Mouse (Mus musculus): ENCODE measurements around the gene D1Ertd622e. TPM values are rescaled to one million over a fixed set of nuclear protein-coding genes. Genes with fewer than 3 reads are reported as not detected.
A peak's percentile ranks its signal among the peaks of the same experiment; 100 is the strongest.

The D1Ertd622e gene
- polyA plus RNA-seq, 1 experiment from 2014 or later: 11.4 TPM

DNA sequence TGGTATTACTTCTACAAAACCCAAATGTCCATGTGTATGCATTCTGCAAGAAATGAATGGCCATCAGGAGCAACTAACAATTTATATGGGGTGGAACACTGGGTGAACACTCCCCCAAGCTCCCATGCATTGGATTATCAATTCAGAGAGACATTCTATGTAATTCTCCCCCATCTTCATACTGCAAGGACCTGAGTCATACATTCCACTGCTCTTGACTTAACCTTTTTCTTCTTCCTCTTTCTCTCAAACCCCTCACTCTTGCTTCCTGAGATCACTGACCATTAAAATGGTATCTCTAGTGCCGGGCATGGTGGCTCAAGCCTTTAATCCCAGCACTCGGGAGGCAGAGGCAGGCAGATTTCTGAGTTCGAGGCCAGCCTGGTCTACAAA is 83.9 kb downstream of the D1Ertd622e start:
- H3K9ac ChIP-seq: no peak overlapping the region
- no peaks in the 10 kb centered on the region for H3K4me1 ChIP-seq (replicated peaks)
- no peak overlapping the region for H3K4me2 ChIP-seq
- no peaks in the 10 kb centered on the region for H3K27me3 ChIP-seq (replicated peaks)
- no peaks in the 10 kb centered on the region for H3K36me3 ChIP-seq
- no peak overlapping the region for H3K4me3 ChIP-seq
- no peak overlapping the region for H3K27ac ChIP-seq (ENCODE audit: poor library complexity, severe bottlenecking)
- WGBS: 75% methylated on average over 3 of the region's 3 CpGs
- ATAC-seq (ENCODE audit: insufficient number of reproducible peaks, low FRiP score): no peak
- H3K9me3 ChIP-seq (replicated peaks): no peaks in the 10 kb centered on the region

DNA sequence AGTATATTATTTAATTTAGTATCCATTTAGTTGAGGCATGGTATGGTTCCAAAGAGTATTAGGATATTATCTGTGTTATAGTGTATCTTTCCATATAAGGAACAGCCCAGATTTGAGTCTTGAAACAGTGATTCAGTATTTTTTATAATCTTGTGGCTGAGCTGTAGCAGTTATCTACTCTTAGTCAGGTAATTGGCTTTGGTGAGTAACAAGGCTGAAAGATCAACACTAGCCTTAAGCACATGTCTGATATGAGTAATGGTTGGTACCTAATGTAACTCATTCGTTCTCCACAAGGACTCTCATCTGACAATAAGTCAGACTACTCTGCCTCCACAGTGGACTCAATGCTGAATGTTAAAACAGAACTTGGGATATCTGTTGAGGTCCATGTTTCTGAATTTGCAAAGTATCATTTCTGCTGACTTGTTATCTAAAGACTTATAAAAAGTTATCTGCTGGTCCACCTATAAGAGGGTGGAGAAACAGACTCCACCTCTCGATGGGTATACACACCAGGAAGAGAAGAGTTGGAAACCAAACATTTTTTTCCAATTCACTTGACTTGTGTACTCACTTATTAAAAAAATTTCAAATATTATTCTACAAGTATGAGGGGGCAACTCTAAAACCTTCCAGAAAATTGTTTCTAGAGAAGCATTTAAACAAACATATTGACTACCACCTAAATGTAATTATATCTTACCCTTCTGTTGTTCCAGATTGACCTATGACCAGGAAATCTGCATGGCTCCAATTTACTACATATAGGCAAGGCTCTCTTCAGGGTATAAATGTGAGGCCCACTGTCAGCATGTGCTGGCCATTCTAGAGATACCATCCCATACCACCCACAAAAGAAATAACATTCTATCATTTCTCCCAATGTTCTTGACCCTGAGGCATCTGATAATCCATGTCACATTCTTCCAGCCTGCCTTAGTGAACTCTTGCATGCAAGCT is 84.5 kb downstream of the D1Ertd622e start:
- H3K27ac ChIP-seq (ENCODE audit: poor library complexity, severe bottlenecking): no peak overlapping the region
- ATAC-seq (ENCODE audit: insufficient number of reproducible peaks, low FRiP score): no peak

DNA sequence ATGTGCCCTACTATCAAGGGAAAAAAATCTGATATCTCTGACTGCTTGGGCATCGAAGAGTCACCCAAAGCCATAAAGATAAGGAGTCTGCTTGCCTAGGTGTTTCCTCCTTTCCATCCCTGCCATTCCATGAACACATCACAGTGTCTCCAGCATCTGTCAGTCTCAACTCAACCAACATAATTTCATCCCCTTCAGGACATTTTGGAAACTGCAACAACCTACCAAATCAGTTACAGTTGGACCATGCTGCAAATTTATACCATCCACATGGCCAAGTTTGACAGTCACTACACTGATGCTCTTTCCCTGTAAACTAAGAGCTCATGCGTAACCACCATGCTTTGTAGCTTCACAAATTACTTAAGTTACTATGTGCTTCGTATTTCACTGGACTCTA is 85.3 kb downstream of the D1Ertd622e start:
- WGBS: 79% methylated on average over 3 of the region's 3 CpGs
- Histone ChIP-seq H3K4me1 (replicated peaks) (no peaks in the 10 kb centered on the region), H3K4me2 (no peak overlapping the region), H3K9ac (no peak overlapping the region), H3K4me3 (no peak overlapping the region), H3K9me3 (replicated peaks) (no peaks in the 10 kb centered on the region), H3K27me3 (replicated peaks) (no peaks in the 10 kb centered on the region), H3K36me3 (no peaks in the 10 kb centered on the region), H3K27ac (ENCODE audit: poor library complexity, severe bottlenecking) (no peak overlapping the region)
- ATAC-seq (ENCODE audit: insufficient number of reproducible peaks, low FRiP score): no peak

More for the DNA sequence above, 84.5 kb downstream of the D1Ertd622e start:
- Histone ChIP-seq H3K9me3 (replicated peaks) (no peaks in the 10 kb centered on the region), H3K4me2 (no peak overlapping the region), H3K36me3 (no peaks in the 10 kb centered on the region), H3K27me3 (replicated peaks) (no peaks in the 10 kb centered on the region), H3K4me3 (no peak overlapping the region), H3K4me1 (replicated peaks) (no peaks in the 10 kb centered on the region), H3K9ac (no peak overlapping the region)
- WGBS: 74% methylated on average over 2 of the region's 2 CpGs

DNA sequence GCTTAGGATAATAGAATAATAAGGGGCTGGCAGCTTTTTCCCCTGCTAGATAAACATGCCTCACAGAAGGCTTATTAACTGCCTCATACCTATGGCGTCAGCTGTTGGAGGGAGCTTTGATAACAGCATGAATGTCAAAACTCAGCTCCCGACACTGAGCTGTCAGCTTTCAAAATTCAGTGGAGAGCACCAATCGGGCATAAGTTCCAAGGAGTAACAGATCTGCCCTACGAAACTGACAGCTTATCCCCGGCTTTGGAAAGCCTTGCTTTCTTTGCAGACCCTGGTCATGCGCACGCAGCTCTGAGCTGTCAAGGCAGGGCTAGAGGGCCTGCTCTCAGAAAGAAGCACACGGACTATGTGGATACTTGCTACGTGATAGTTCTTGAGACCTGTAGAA is 91.1 kb downstream of the D1Ertd622e start:
- Histone ChIP-seq H3K4me3 (no peak overlapping the region), H3K27me3 (replicated peaks) (no peaks in the 10 kb centered on the region), H3K4me2 (peak overlapping the region; percentile 36), H3K4me1 (replicated peaks) (no peaks in the 10 kb centered on the region), H3K27ac (ENCODE audit: poor library complexity, severe bottlenecking) (no peak overlapping the region), H3K36me3 (no peaks in the 10 kb centered on the region), H3K9me3 (replicated peaks) (no peaks in the 10 kb centered on the region), H3K9ac (no peak overlapping the region)
- no peak for ATAC-seq (ENCODE audit: insufficient number of reproducible peaks, low FRiP score)
- WGBS: 36% methylated on average over 9 of the region's 9 CpGs

DNA sequence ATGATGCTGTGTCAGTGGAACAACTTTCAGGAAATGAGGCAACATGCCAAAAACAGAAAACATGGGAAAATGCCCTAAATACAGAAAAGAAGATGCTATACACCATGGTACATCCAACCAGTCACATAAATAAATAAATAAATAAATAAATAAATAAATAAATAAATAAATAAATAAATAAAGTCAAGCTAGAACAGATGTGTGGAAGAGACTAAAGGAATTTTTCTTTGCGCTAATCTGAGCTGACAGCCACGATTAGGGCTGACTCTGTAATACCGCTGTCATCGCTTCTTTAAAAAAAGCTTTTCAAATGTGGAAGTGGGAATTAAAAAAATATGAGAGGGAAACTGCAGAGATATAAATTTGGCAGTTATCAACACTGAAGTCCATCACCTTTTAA is 93.9 kb downstream of the D1Ertd622e start:
- Histone ChIP-seq H3K27ac (ENCODE audit: poor library complexity, severe bottlenecking) (no peak overlapping the region), H3K27me3 (replicated peaks) (no peaks in the 10 kb centered on the region), H3K4me1 (replicated peaks) (no peaks in the 10 kb centered on the region), H3K4me3 (no peak overlapping the region), H3K4me2 (no peak overlapping the region), H3K36me3 (no peaks in the 10 kb centered on the region), H3K9me3 (replicated peaks) (no peaks in the 10 kb centered on the region), H3K9ac (no peak overlapping the region)
- ATAC-seq (ENCODE audit: insufficient number of reproducible peaks, low FRiP score): no peak
- WGBS: 67% methylated on average over 4 of the region's 4 CpGs

DNA sequence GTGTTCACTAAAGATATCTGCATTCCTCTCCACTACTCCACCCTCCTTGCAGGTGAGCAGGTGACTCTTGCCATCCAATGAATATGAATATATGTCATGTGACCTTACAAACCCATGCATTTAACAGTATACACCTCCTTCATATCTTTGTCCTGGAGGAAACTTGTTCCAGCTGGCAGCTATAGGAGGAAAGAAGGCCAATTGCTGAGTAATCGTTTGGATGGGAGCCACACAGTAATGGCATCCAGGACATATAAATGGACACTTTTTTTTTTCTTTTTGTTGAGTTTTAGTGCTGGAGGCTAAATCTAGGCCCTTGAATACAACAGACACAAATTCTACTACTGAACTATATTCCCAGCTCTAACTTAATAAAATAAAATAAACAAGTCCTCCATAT is 97.2 kb downstream of the D1Ertd622e start:
- no peaks in the 10 kb centered on the region for H3K36me3 ChIP-seq
- no peak for ATAC-seq (ENCODE audit: insufficient number of reproducible peaks, low FRiP score)
- no peaks in the 10 kb centered on the region for H3K4me1 ChIP-seq (replicated peaks)
- H3K27me3 ChIP-seq (replicated peaks): no peaks in the 10 kb centered on the region
- H3K4me3 ChIP-seq: no peak overlapping the region
- no peak overlapping the region for H3K9ac ChIP-seq
- no peaks in the 10 kb centered on the region for H3K9me3 ChIP-seq (replicated peaks)
- no peak overlapping the region for H3K4me2 ChIP-seq
- H3K27ac ChIP-seq (ENCODE audit: poor library complexity, severe bottlenecking): no peak overlapping the region
- WGBS: 73% methylated on average over 1 of the region's 1 CpGs

DNA sequence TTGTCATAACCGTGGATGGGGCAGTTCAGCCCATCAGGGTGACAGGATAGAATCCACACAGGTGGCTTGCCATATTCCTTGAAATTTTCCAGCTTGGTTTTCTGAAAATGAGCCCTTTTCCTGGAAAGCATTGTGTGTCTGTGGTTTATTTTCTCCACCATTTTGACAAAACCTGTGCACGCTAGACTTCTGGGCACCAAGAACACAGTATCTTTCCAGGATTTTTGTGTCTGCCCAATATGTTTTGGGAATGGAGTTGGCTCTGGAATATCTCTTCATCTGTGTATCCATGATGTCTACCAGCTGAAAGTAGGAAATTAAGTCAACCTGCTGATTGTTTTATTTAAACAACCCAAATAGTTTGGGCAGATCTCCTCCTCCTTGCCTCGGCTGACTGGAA is 99.0 kb downstream of the D1Ertd622e start:
- H3K9ac ChIP-seq: no peak overlapping the region
- 82% methylated on average over 3 of the region's 3 CpGs for WGBS
- no peaks in the 10 kb centered on the region for H3K4me1 ChIP-seq (replicated peaks)
- H3K36me3 ChIP-seq: no peaks in the 10 kb centered on the region
- no peak overlapping the region for H3K4me3 ChIP-seq
- no peaks in the 10 kb centered on the region for H3K9me3 ChIP-seq (replicated peaks)
- H3K4me2 ChIP-seq: no peak overlapping the region
- no peak for ATAC-seq (ENCODE audit: insufficient number of reproducible peaks, low FRiP score)
- H3K27me3 ChIP-seq (replicated peaks): no peaks in the 10 kb centered on the region
- no peak overlapping the region for H3K27ac ChIP-seq (ENCODE audit: poor library complexity, severe bottlenecking)

Other genes with a start within 250 kb of the D1Ertd622e start
- gene Gin1, start 108.1 kb upstream of the D1Ertd622e start, polyA plus RNA-seq (2016; fragmentation: Nextera tagmentation; extraction: Ambion mirVana): 17.1 and 17.8 TPM in 2 replicates
- gene Ppip5k2, start 108.3 kb upstream of the D1Ertd622e start, polyA plus RNA-seq (2016; fragmentation: Nextera tagmentation; extraction: Ambion mirVana): 50.8 and 50.9 TPM in 2 replicates

All from heart, embryonic 12.5 days (tissue).